Mouse (Mus musculus) forebrain, embryonic 14.5 days (tissue): ENCODE measurements around the gene Jpt1. TPM values are rescaled to one million over a fixed set of nuclear protein-coding genes. Genes with fewer than 3 reads are reported as not detected.
"Not testable (repeated sequence)": the region's sequence is repeated elsewhere in the genome, so short reads cannot be mapped to it uniquely, and the experiment has no call there.

Source experiments
- ATAC-seq: fragments of 200-750 bp; cut with Nextera tagmentation; 2 replicates; pipeline ENCODE4 v1.8.0; 2017; ENCODE audit warnings: mild to moderate bottlenecking, moderate library complexity
- DNase-seq: peaks from one replicate; pipeline ENCODE4 v3.0.0-alpha.2; 2015; ENCODE audit warnings: low spot score
- H3K27ac ChIP-seq: fragments of 300-500 bp; sonication (generic); 2 replicates; pipeline ENCODE4 v1.5.1; 2014; ENCODE audit warnings: low read depth, mild to moderate bottlenecking, control low read depth, low read length, moderate library complexity
- H3K27me3 ChIP-seq: fragments of 300-500 bp; sonication (generic); replicated peaks from 2 replicates; pipeline ENCODE4 v1.6.1; 2014; ENCODE audit warnings: low read length, control low read depth, mixed read lengths; ENCODE audit not compliant: control insufficient read depth, insufficient read depth
- H3K36me3 ChIP-seq: fragments of 300-500 bp; sonication (generic); 2 replicates; pipeline ENCODE4 v1.6.1; 2014; ENCODE audit warnings: low read length, control low read depth; ENCODE audit not compliant: control insufficient read depth, insufficient read depth
- H3K4me1 ChIP-seq: fragments of 300-500 bp; sonication (generic); 2 replicates; pipeline ENCODE4 v1.6.1; 2014; ENCODE audit warnings: antibody characterized with exemption, low read length, control low read depth; ENCODE audit not compliant: control insufficient read depth, insufficient read depth
- H3K4me2 ChIP-seq: fragments of 300-500 bp; sonication (generic); 2 replicates; pipeline ENCODE4 v1.6.1; 2014; ENCODE audit warnings: mild to moderate bottlenecking, control low read depth, low read length
- H3K4me3 ChIP-seq: fragments of 300-500 bp; sonication (generic); 2 replicates; pipeline ENCODE4 v1.5.1; 2014; ENCODE audit warnings: low read depth, low read length, control low read depth
- H3K9ac ChIP-seq: fragments of 300-500 bp; sonication (generic); 2 replicates; pipeline ENCODE4 v1.6.1; 2014; ENCODE audit warnings: mild to moderate bottlenecking, low read length, control low read depth, moderate library complexity
- H3K9me3 ChIP-seq: fragments of 300-500 bp; sonication (generic); replicated peaks from 2 replicates; pipeline ENCODE4 v1.6.1; 2016; ENCODE audit warnings: low read length, control low read depth, mixed read lengths; ENCODE audit not compliant: control insufficient read depth
- WGBS: fragments of 180-500 bp; shearing (Covaris S2); extraction: QIAGEN DNeasy Blood & Tissue Kit; methylation state at CpG from one replicate; pipeline ENCODE4 v1.1.7; 2014; 5-methylcytosine and 5-hydroxymethylcytosine counted together
- polyA plus RNA-seq: library from polyadenylated mRNA; unstranded; fragments of >200 nt; fragmentation: Nextera tagmentation; extraction: Ambion mirVana; gene quantifications from 2 replicates; pipeline ENCODE4 v1.2.1, GENCODE M21; 2014

Jpt1 gene
- polyA plus RNA-seq, 1 experiment from 2014 or later: 2,168 TPM

GRCm38 (mm10) chr11:115535401-115536037 is 21.3 kb upstream of the Jpt1 start:
- peak overlapping the region; percentile 99 for H3K27ac ChIP-seq
- no peaks in the 10 kb centered on the region for H3K27me3 ChIP-seq
- ATAC-seq (peak; percentile 81), DNase-seq (peak; percentile 80)
- WGBS: under 1% methylated on average over 63 of the region's 84 CpGs
- peaks cover 36% of the 10 kb centered on the region for H3K36me3 ChIP-seq
- peaks cover 14% of the 10 kb centered on the region for H3K4me1 ChIP-seq
- no peaks in the 10 kb centered on the region for H3K9me3 ChIP-seq
- H3K9ac ChIP-seq: peak overlapping the region; percentile 97
- H3K4me2 ChIP-seq: peak overlapping the region; percentile 87
- peak overlapping the region; percentile 91 for H3K4me3 ChIP-seq

- Histone ChIP-seq H3K27me3 (no peaks in the 10 kb centered on the region), H3K9me3 (no peaks in the 10 kb centered on the region), H3K4me1 (peaks cover 14% of the 10 kb centered on the region), H3K4me3 (peak overlapping the region; percentile 91), H3K27ac (peak overlapping the region; percentile 99), H3K4me2 (peak overlapping the region; percentile 87), H3K36me3 (peaks cover 43% of the 10 kb centered on the region), H3K9ac (peak overlapping the region; percentile 97)
- DNase-seq (no peak), ATAC-seq (no peak)
- 6% methylated on average over 11 of the region's 11 CpGs for WGBS
Measured at GRCm38 (mm10) chr11:115534759-115535371, 20.7 kb upstream of the Jpt1 start.

GRCm38 (mm10) chr11:115526446-115526845 is 12.3 kb upstream of the Jpt1 start:
- H3K4me3 ChIP-seq, H3K4me2 ChIP-seq, H3K27me3 ChIP-seq, DNase-seq, H3K9me3 ChIP-seq, H3K4me1 ChIP-seq, H3K27ac ChIP-seq, ATAC-seq, H3K9ac ChIP-seq: not testable (repeated sequence)
- WGBS: 84% methylated on average over 3 of the region's 3 CpGs
- H3K36me3 ChIP-seq: peaks cover 86% of the 10 kb centered on the region

- Histone ChIP-seq H3K4me2 (no peak overlapping the region), H3K27ac (no peak overlapping the region), H3K36me3 (peaks cover 62% of the 10 kb centered on the region), H3K4me1 (no peaks in the 10 kb centered on the region), H3K9ac (no peak overlapping the region), H3K4me3 (no peak overlapping the region), H3K9me3 (no peaks in the 10 kb centered on the region), H3K27me3 (no peaks in the 10 kb centered on the region)
- DNase-seq (no peak), ATAC-seq (no peak)
- 71% methylated on average over 2 of the region's 2 CpGs for WGBS
Measured at GRCm38 (mm10) chr11:115522703-115523102, 8.5 kb upstream of the Jpt1 start.

GRCm38 (mm10) chr11:115522238-115522637 is 8.1 kb upstream of the Jpt1 start:
- Histone ChIP-seq H3K9ac (no peak overlapping the region), H3K27me3 (no peaks in the 10 kb centered on the region), H3K27ac (no peak overlapping the region), H3K4me1 (no peaks in the 10 kb centered on the region), H3K4me2 (no peak overlapping the region), H3K9me3 (no peaks in the 10 kb centered on the region), H3K36me3 (peaks cover 58% of the 10 kb centered on the region), H3K4me3 (no peak overlapping the region)
- WGBS: 87% methylated on average over 2 of the region's 2 CpGs
- ATAC-seq: no peak
- no peak for DNase-seq

GRCm38 (mm10) chr11:115521080-115521479 is 6.9 kb upstream of the Jpt1 start:
- H3K27me3 ChIP-seq: no peaks in the 10 kb centered on the region
- no peaks in the 10 kb centered on the region for H3K4me1 ChIP-seq
- no peak for DNase-seq
- no peak overlapping the region for H3K27ac ChIP-seq
- H3K4me3 ChIP-seq: no peak overlapping the region
- H3K9ac ChIP-seq: no peak overlapping the region
- ATAC-seq: no peak
- peaks cover 46% of the 10 kb centered on the region for H3K36me3 ChIP-seq
- H3K9me3 ChIP-seq: no peaks in the 10 kb centered on the region
- H3K4me2 ChIP-seq: no peak overlapping the region
- 82% methylated on average over 4 of the region's 4 CpGs for WGBS

GRCm38 (mm10) chr11:115520218-115520617 is 6.0 kb upstream of the Jpt1 start:
- Histone ChIP-seq H3K27me3 (no peaks in the 10 kb centered on the region), H3K27ac (no peak overlapping the region), H3K36me3 (peaks cover 38% of the 10 kb centered on the region), H3K4me3 (no peak overlapping the region), H3K9ac (no peak overlapping the region), H3K4me1 (no peaks in the 10 kb centered on the region), H3K4me2 (no peak overlapping the region), H3K9me3 (no peaks in the 10 kb centered on the region)
- 56% methylated on average over 2 of the region's 2 CpGs for WGBS
- ATAC-seq (no peak), DNase-seq (no peak)

GRCm38 (mm10) chr11:115519581-115519980 is 5.4 kb upstream of the Jpt1 start:
- 96% methylated on average over 3 of the region's 3 CpGs for WGBS
- Histone ChIP-seq H3K4me3 (no peak overlapping the region), H3K4me2 (no peak overlapping the region), H3K9me3 (no peaks in the 10 kb centered on the region), H3K4me1 (no peaks in the 10 kb centered on the region), H3K9ac (no peak overlapping the region), H3K27me3 (no peaks in the 10 kb centered on the region), H3K27ac (no peak overlapping the region), H3K36me3 (peaks cover 31% of the 10 kb centered on the region)
- ATAC-seq (no peak), DNase-seq (no peak)

- no peak for DNase-seq
- Histone ChIP-seq H3K27me3 (no peaks in the 10 kb centered on the region), H3K9ac (no peak overlapping the region), H3K27ac (no peak overlapping the region), H3K4me2 (no peak overlapping the region), H3K4me3 (no peak overlapping the region), H3K36me3 (peaks cover 23% of the 10 kb centered on the region), H3K4me1 (no peaks in the 10 kb centered on the region), H3K9me3 (no peaks in the 10 kb centered on the region)
- ATAC-seq: no peak
- WGBS: 76% methylated on average over 9 of the region's 9 CpGs
Measured at GRCm38 (mm10) chr11:115518693-115519092, 4.5 kb upstream of the Jpt1 start.
